Mouse (Mus musculus) brain, adult 2 months (tissue): Measurements from ENCODE around the gene Fam161a.

Experiments
- DNase-seq: peaks from one replicate; pipeline ENCODE4 v3.0.0; 2011; ENCODE audit warnings: low read depth, low spot score

Fam161a gene

GRCm38 (mm10) chr11:22990393-22991126 is 16.8 kb upstream of the Fam161a start, which contains the start of gene Cct4:
Cct4 (plus strand) TSS chr11:22990519.
- DNase-seq, result peak; percentile 98

GRCm38 (mm10) chr11:22991218-22991835 is 16.0 kb upstream of the Fam161a start:
- DNase-seq, result no peak

- peak; percentile 36 for DNase-seq
Measured at GRCm38 (mm10) chr11:22994271-22994670, 13.1 kb upstream of the Fam161a start.

GRCm38 (mm10) chr11:22995461-22995860 is 11.9 kb upstream of the Fam161a start:
- DNase-seq, result no peak

- DNase-seq, result no peak
Measured at GRCm38 (mm10) chr11:22998308-22998707, 9.0 kb upstream of the Fam161a start.

- no peak for DNase-seq
Measured at GRCm38 (mm10) chr11:23005276-23005675, 2.1 kb upstream of the Fam161a start.

GRCm38 (mm10) chr11:23007166-23007480 is 208 bp upstream of the Fam161a start:
- no peak for DNase-seq

GRCm38 (mm10) chr11:23008181-23008823 is 971 bp downstream of the Fam161a start:
- peak; percentile 93 for DNase-seq

GRCm38 (mm10) chr11:23008824-23009200 is 1.5 kb downstream of the Fam161a start:
- DNase-seq, result no peak

- no peak for DNase-seq
Measured at GRCm38 (mm10) chr11:23013096-23013495, 5.8 kb downstream of the Fam161a start.

GRCm38 (mm10) chr11:23013580-23014294 is 6.4 kb downstream of the Fam161a start:
- no peak for DNase-seq

- no peak for DNase-seq
Measured at GRCm38 (mm10) chr11:23014996-23015395, 7.7 kb downstream of the Fam161a start.

GRCm38 (mm10) chr11:23017943-23018342 is 10.6 kb downstream of the Fam161a start:
- DNase-seq, result no peak

GRCm38 (mm10) chr11:23020116-23020770 is 12.9 kb downstream of the Fam161a start:
- no peak for DNase-seq

GRCm38 (mm10) chr11:23020841-23021240 is 13.5 kb downstream of the Fam161a start:
- DNase-seq, result no peak

- no peak for DNase-seq
Measured at GRCm38 (mm10) chr11:23023155-23023554, 15.8 kb downstream of the Fam161a start.

GRCm38 (mm10) chr11:23024169-23024568 is 16.8 kb downstream of the Fam161a start:
- no peak for DNase-seq

- DNase-seq, result no peak
Measured at GRCm38 (mm10) chr11:23028957-23029356, 21.6 kb downstream of the Fam161a start.

GRCm38 (mm10) chr11:23029399-23029798 is 22.1 kb downstream of the Fam161a start:
- DNase-seq, result no peak

- DNase-seq, result no peak
Measured at GRCm38 (mm10) chr11:23047252-23047651, 39.9 kb downstream of the Fam161a start.

GRCm38 (mm10) chr11:23047663-23048582 is 40.6 kb downstream of the Fam161a start:
- DNase-seq, result peak; percentile 3
